Mouse (Mus musculus): Measurements from ENCODE around the gene Nr5a2. TPM values are rescaled to one million over a fixed set of nuclear protein-coding genes. Genes with fewer than 3 reads are reported as not detected.

Nr5a2 gene
- total RNA-seq, 2 experiments from 2014 or later: not detected

GRCm38 (mm10) chr1:136949323-136949741 is 10.9 kb downstream of the Nr5a2 start:
- ATAC-seq (ENCODE audit: poor library complexity, severe bottlenecking): no peak

DNA sequence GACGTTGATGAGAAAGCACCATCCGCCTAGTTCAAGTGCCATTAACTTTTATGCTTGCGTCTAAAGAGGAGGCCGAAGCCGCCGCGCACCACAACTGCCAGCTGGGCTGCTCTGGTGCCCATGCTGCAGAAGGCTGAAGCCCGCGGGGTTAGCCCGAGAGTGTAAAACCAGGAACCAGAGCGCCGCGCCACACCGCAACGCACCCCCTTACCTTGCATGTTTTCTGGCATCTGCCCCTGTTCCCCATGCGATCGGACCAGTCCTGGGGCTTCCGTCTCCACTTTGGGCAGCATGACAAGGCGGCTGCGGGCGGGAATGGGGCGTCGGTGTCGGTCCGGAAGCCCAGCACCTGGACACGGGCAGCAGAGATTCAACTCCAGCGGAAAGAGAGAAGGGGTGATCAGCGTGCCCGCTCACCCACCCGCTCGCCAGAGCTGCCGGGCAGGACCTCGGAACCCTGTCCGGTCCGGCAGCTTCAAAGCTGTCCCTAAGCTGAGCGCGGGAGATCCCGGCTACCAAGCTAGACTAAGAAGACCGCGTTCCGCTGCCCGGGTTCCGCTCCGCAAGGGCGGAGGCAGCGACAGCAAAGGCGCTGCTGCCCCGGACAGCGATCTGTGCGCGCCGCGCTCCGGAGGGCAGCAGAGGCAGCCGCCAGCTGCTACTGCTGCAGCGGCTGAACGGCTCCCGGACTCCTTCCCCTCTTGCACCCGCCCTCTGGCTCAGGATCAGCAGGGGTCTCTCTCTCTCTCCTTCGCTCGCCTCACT is 11.6 kb downstream of the Nr5a2 start:
- ATAC-seq (ENCODE audit: poor library complexity, severe bottlenecking): peak; percentile 35

- no peak for ATAC-seq (ENCODE audit: poor library complexity, severe bottlenecking)
Observed at GRCm38 (mm10) chr1:136948127-136948422, 12.2 kb downstream of the Nr5a2 start.

DNA sequence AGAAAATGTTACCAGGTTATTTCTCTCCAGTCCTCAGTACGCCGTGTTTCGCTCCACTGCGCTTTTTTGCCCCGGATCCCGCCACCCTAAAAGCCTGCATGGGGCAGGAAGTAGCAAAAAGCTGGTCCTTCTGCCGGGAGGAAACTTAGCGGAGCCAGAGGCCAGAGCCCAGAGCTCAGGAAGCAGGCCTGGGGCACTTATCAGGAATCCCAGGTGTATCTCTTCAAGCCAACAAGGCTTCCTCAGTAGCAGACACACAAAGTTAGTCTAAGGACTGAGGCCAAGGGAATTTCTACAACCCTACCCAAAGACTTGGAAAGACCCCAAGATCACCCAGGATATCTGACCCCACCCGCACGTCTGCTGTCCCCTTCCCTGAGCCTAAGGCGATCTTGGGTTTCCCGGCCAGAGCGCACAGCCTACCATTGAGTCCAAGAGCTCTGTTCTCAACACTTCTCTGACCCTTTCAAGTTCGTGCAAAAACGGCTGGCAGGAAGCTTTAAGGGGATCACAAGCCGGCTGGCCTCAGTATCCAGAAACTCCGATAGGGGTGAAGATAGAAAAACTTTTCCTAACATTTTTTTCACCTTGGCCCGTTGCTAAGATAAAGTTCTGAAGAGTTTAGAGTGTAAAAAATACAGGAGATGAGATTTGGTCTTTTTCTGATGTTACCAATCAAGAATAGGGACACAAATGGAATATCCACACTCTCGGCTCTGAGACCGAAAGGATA is 12.7 kb downstream of the Nr5a2 start:
- ATAC-seq (ENCODE audit: poor library complexity, severe bottlenecking): no peak

GRCm38 (mm10) chr1:136946806-136947393 is 13.3 kb downstream of the Nr5a2 start:
- no peak for ATAC-seq (ENCODE audit: poor library complexity, severe bottlenecking)

- no peak for ATAC-seq (ENCODE audit: poor library complexity, severe bottlenecking)
Observed at GRCm38 (mm10) chr1:136946404-136946803, 13.8 kb downstream of the Nr5a2 start.

DNA sequence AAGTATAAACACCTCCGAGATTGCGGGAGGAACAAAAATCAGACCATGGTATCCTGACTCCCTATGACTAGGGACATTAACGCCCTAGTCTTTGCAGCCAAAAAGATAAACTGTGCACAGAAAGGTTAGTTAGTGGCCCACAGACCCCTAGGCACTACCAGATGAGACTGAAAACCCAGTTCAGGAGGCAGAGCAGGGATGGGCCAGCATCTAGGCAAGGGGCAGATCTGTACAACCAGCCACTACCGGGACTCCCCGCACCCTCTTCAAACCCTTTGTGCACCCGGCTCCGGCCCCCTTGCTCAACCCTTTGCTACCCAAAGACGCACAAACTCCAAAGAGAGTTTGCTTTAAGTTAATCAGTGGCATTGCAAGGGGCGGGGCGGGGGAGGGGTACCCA is 14.4 kb downstream of the Nr5a2 start:
- ATAC-seq (ENCODE audit: poor library complexity, severe bottlenecking): no peak

- no peak for ATAC-seq (ENCODE audit: poor library complexity, severe bottlenecking)
Observed at GRCm38 (mm10) chr1:136945426-136945825, 14.8 kb downstream of the Nr5a2 start.

- no peak for ATAC-seq (ENCODE audit: poor library complexity, severe bottlenecking)
Observed at GRCm38 (mm10) chr1:136940603-136941002, 19.6 kb downstream of the Nr5a2 start.

DNA sequence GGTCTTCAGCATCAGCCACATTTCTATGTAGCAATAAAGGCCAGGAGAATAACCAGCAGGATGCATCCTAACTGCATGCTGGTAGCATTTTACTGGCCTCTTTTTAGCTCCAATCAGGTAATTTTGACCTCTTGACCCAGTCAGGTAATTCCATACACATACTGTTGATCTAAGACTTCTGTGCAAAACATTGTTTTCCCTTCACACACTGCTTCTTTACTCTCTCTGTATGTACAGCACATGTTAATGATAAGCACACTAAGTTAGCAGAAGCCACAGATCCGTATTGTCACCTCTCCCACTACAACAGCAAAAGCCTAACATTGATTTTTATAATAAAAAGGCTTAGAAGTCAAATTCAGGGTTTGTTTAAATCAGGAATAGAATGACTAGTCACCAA is 21.0 kb downstream of the Nr5a2 start:
- ATAC-seq (ENCODE audit: poor library complexity, severe bottlenecking): no peak

DNA sequence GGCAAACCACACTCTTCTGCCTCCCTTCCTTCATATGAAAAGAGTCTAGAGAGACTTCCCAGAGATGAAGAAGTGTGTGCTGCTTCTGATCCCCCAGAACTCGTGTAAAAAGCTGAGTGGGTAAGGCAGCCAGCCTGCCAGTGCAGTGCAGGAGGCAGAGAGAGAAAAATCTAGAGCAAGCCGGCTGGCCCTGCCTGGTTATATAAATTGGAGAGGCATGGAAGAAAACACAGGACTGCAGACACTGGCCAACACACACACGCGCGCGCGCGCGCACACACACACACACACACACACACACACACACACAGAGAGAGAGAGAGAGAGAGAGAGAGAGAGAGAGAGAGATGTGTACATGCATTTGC is 24.3 kb downstream of the Nr5a2 start:
- no peak for ATAC-seq (ENCODE audit: poor library complexity, severe bottlenecking)

DNA sequence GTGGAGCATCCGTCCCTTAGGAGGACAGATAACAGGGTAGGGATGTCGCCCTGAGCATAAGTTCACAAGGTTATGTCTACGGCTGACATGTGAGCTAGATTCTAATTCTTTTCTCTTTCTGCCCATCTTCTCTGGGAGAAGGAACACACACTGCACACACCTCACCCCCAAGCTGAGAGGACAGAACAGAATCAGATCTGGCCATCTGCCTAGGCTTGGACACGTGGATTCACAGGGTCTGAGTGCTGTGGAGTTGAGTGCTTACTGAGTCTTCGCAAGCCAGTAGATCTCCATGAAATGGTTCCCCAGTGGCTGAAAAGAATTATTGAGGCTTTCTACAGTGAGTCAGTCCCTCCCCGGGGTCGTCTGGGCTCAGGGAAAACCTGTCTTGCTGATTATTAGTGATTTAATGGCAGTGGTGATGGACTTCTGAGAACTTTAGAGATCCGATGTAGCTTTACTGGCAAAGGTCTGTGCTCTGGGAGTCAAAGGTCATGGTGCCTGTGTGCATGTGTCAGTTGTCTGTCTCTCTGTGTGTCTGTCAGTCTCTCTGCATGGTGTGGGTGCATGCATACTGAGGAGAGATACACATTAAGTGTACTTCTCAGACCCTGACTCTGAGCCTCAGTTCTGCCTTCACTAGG is 24.8 kb downstream of the Nr5a2 start:
- ATAC-seq (ENCODE audit: poor library complexity, severe bottlenecking): no peak

DNA sequence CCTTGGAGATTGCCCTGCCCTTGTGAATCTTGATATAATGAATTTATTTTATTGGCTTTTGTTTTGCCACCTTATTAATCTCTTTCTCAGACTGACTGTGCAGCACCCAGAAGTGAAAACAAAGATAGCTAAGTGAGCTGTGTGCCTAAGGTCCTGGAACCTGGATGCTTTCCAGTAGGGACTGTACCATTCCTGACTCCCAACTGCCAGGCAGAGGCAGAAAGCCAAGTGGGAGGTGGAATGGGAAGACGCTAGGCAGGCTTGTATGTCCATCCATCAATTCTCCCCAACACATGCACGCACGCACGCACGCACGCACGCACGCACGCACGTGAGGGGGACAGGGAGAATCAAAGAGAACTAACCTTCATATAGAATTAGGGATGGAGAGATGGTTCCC is 26.2 kb downstream of the Nr5a2 start:
- ATAC-seq (ENCODE audit: poor library complexity, severe bottlenecking): no peak

GRCm38 (mm10) chr1:136931026-136931425 is 29.2 kb downstream of the Nr5a2 start:
- no peak for ATAC-seq (ENCODE audit: poor library complexity, severe bottlenecking)

DNA sequence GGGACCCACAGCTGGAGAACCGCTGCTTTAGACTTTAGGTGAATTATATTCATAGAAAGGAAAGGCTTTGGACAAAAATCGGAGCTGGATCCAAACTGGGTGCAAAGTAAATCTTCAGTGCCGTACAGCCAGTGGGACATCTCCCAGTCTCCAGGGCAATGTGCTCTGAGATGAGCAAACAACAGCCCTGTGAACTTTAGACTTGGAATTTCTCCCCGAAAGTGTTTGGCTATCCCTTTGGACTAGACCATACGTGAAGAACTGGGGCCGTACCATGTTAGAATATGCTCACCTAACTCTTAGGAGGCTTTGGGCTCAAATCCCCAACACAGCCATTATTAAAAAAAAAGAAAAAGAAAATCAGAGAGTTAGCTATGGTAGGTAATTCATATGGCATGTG is 30.5 kb downstream of the Nr5a2 start:
- ATAC-seq (ENCODE audit: poor library complexity, severe bottlenecking): no peak

DNA sequence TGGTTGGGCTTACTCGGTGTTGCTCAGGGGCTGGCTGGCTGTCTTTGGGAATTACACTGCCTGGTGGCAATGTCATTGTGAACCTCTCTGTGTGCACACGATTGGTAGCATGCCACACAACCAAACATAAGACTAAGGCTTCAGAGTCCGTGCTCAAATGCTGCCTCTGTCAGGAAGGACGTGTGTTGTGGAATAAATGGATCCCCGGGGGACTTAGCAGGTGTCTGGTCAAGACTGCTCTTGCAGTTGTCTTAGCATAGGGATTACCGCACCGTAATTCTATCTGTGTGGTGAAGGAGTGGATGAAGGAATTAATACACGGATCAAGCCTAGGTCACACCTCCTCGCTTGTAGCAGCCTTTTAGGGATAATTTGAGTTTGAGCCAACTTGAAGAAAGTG is 32.8 kb downstream of the Nr5a2 start:
- no peak for ATAC-seq (ENCODE audit: poor library complexity, severe bottlenecking)

- no peak for ATAC-seq (ENCODE audit: poor library complexity, severe bottlenecking)
Observed at GRCm38 (mm10) chr1:136926026-136926425, 34.2 kb downstream of the Nr5a2 start.

- ATAC-seq (ENCODE audit: poor library complexity, severe bottlenecking): no peak
Observed at GRCm38 (mm10) chr1:136920089-136920488, 40.2 kb downstream of the Nr5a2 start.

GRCm38 (mm10) chr1:136918791-136919190 is 41.5 kb downstream of the Nr5a2 start:
- no peak for ATAC-seq (ENCODE audit: poor library complexity, severe bottlenecking)

GRCm38 (mm10) chr1:136915438-136915837 is 44.8 kb downstream of the Nr5a2 start:
- ATAC-seq (ENCODE audit: poor library complexity, severe bottlenecking): no peak

DNA sequence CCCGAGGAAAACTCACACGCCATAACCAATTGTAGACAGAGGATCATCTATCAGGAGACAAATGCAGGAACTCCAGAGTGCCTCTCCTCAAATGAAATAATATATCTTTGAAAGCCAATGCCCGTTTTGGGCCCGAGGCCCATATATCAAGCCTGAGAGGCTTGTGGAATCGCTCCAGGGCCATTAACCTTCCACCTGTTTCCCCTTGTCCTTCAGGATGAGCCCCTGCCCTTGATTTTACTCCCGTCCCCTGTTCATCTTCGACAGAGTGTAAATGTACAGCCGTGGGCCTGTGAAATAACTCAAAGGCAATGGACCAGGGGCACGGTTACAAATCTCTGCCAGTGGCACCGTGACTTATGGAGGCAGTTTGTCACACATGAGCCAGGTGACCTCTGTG is 48.3 kb downstream of the Nr5a2 start:
- no peak for ATAC-seq (ENCODE audit: poor library complexity, severe bottlenecking)

GRCm38 (mm10) chr1:136911594-136911860 is 48.7 kb downstream of the Nr5a2 start:
- no peak for ATAC-seq (ENCODE audit: poor library complexity, severe bottlenecking)
